Comparison of ENCODE assay signal across 16 mouse cellular contexts in the genomic region with DNA sequence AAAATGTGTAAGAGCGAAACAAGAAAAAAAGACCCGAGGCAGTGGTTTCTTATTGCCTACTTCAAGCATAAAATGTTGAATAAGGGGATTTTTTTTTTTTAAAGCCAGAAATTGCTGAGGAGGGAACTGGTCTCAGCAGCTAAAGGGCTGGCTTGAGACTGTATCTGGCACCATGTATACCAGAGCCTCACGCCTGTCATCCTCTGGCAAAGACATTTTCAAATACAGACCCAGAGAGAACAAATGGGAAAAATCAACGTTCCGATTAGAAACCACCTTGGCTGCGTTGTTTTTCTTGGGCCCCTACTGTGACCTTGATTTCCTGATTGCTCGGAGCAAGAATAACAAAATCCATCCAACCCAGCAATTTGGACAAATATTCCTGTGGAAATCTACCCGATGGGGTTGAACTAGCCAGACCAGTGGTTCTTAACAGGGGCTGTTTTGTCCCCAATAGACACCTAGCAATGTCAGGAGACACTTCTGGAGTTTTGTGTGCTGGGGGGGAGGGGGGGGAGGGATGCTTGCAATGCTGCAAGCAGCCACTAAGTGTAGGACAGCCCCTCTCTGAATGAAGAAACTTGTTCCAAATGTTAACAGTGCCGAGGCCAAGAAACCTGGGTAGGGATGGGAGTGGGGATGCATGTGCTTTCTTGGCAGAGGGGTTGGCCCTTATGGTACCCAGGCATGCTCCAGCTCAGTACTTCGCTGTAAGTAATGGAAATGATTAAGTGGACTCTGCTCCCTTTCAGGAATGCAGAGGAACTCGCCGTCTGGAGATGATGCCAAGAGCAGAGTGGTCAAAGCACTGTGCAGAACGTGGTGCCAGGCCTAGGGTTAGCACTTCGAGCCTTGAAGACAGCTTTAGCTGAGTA.
DNase-seq lines count a peak whose midpoint lies in the region; ATAC-seq and TF ChIP-seq lines count a peak whose summit lies in the region.
"Had no signal": no experiment of that assay in that cellular context is flagged by ENCODE, and none has a peak within 500 bp of the region (broad histone marks: within the 10 kb centered on the region; RNA-seq: fewer than 3 reads in every experiment).

No protein-coding gene starts in this region.

- H3K36me3 ChIP-seq in forebrain, postnatal 0 days (ENCODE audit: insufficient read depth): no peaks in the 10 kb centered on the region
- no peaks in the 10 kb centered on the region for H3K36me3 ChIP-seq in forebrain, embryonic 10.5 days (replicated peaks)
- H3K36me3 ChIP-seq in kidney, embryonic 16.5 days (ENCODE audit: insufficient read depth, low read length): no peaks in the 10 kb centered on the region
- no peaks in the 10 kb centered on the region for H3K36me3 ChIP-seq in embryonic facial prominence, embryonic 11.5 days (replicated peaks; ENCODE audit: control insufficient read depth, insufficient read depth, low read depth, low read length)
- H3K36me3 ChIP-seq in limb, embryonic 13.5 days: no peaks in the 10 kb centered on the region
- H3K36me3 ChIP-seq: G1E; midbrain, embryonic 13.5 days had no signal

- no peak overlapping the region for H3K9ac ChIP-seq in forebrain, postnatal 0 days
- no peak overlapping the region for H3K9ac ChIP-seq in kidney, embryonic 16.5 days (replicated peaks; ENCODE audit: low read length)
- H3K9ac ChIP-seq in embryonic facial prominence, embryonic 11.5 days (replicated peaks; ENCODE audit: low read length): no peak overlapping the region
- no peak overlapping the region for H3K9ac ChIP-seq in limb, embryonic 13.5 days
- H3K9ac ChIP-seq: liver, embryonic 14.5 days; midbrain, embryonic 13.5 days had no signal

- no peaks in the 10 kb centered on the region for H3K4me1 ChIP-seq in forebrain, postnatal 0 days (ENCODE audit: insufficient read depth)
- no peaks in the 10 kb centered on the region for H3K4me1 ChIP-seq in forebrain, embryonic 10.5 days
- H3K4me1 ChIP-seq in kidney, embryonic 16.5 days (ENCODE audit: insufficient read depth, low read length): peaks cover 11% of the 10 kb centered on the region; the same call in 1 of the 2 replicates
- no peaks in the 10 kb centered on the region for H3K4me1 ChIP-seq in embryonic facial prominence, embryonic 11.5 days (ENCODE audit: control insufficient read depth, insufficient read depth, low read length)
- H3K4me1 ChIP-seq in limb, embryonic 13.5 days: no peaks in the 10 kb centered on the region; the same call in 1 of the 2 replicates
- H3K4me1 ChIP-seq: midbrain, embryonic 13.5 days had no signal

- H3K27me3 ChIP-seq in forebrain, postnatal 0 days (ENCODE audit: insufficient read depth, low read length): no peaks in the 10 kb centered on the region
- H3K27me3 ChIP-seq in forebrain, embryonic 10.5 days (ENCODE audit: poor library complexity, severe bottlenecking): no peaks in the 10 kb centered on the region
- H3K27me3 ChIP-seq in kidney, embryonic 16.5 days (ENCODE audit: insufficient read depth, low read length): no peaks in the 10 kb centered on the region
- H3K27me3 ChIP-seq in embryonic facial prominence, embryonic 11.5 days (ENCODE audit: control insufficient read depth, insufficient read depth, low read length): no peaks in the 10 kb centered on the region
- no peaks in the 10 kb centered on the region for H3K27me3 ChIP-seq in limb, embryonic 13.5 days
- H3K27me3 ChIP-seq: midbrain, embryonic 13.5 days had no signal

- no peak overlapping the region for H3K4me2 ChIP-seq in forebrain, postnatal 0 days (ENCODE audit: low read depth)
- no peak overlapping the region for H3K4me2 ChIP-seq in kidney, embryonic 16.5 days (replicated peaks; ENCODE audit: low read depth, low read length)
- no peak overlapping the region for H3K4me2 ChIP-seq in embryonic facial prominence, embryonic 11.5 days (ENCODE audit: low read depth, low read length)
- H3K4me2 ChIP-seq in limb, embryonic 13.5 days (replicated peaks): no peak overlapping the region
- H3K4me2 ChIP-seq: midbrain, embryonic 13.5 days had no signal

- no peak for TF ChIP-seq CTCF in forebrain, postnatal 0 days (IDR thresholded peaks at IDR 0.05; ENCODE audit: low read depth)

- no peak for DNase-seq in forebrain, postnatal 0 days
- DNase-seq in forebrain, embryonic 10.5 days (ENCODE audit: extremely low spot score, low spot score): no peak
- peak; percentile 28 for DNase-seq in kidney, adult 18-20 months
- peak; percentile 26 for DNase-seq in embryonic facial prominence, embryonic 11.5 days (ENCODE audit: low spot score)
- no peak for DNase-seq in gastrocnemius, postnatal 25 days
- DNase-seq: adrenal gland, postnatal 36 days; gastrocnemius, postnatal 14 days; lung, postnatal 36 days; retina, postnatal 1 day; thymus, adult 18-20 months had no signal

- H3K4me3 ChIP-seq in forebrain, postnatal 0 days (ENCODE audit: low read depth, low read length): no peak overlapping the region
- no peak overlapping the region for H3K4me3 ChIP-seq in forebrain, embryonic 10.5 days
- H3K4me3 ChIP-seq in kidney, embryonic 16.5 days (ENCODE audit: low read length): no peak overlapping the region
- H3K4me3 ChIP-seq in embryonic facial prominence, embryonic 11.5 days (ENCODE audit: low read depth, low read length): no peak overlapping the region
- no peak overlapping the region for H3K4me3 ChIP-seq in limb, embryonic 13.5 days
- H3K4me3 ChIP-seq: midbrain, embryonic 13.5 days had no signal

- ATAC-seq in forebrain, postnatal 0 days: peak; percentile 40
- no peak for ATAC-seq in kidney, embryonic 16.5 days (ENCODE audit: low FRiP score, low TSS enrichment)
- no peak for ATAC-seq in embryonic facial prominence, embryonic 11.5 days (replicated peaks; ENCODE audit: insufficient number of reproducible peaks, low FRiP score, low TSS enrichment, low read depth)
- peak; percentile 60; the same call in 1 of the 2 replicates for ATAC-seq in limb, embryonic 13.5 days (ENCODE audit: low FRiP score, low read depth)
- ATAC-seq: forebrain, embryonic 14.5 days had no signal

- H3K27ac ChIP-seq in forebrain, postnatal 0 days (ENCODE audit: low read depth, low read length): no peak overlapping the region
- no peak overlapping the region for H3K27ac ChIP-seq in forebrain, embryonic 10.5 days
- H3K27ac ChIP-seq in kidney, embryonic 16.5 days (ENCODE audit: low read length): no peak overlapping the region
- 0 out of 2 replicates have a peak overlapping the region, but pooled peaks have one; percentile 16 for H3K27ac ChIP-seq in embryonic facial prominence, embryonic 11.5 days (replicated peaks; ENCODE audit: low read depth, low read length)
- no peak overlapping the region for H3K27ac ChIP-seq in limb, embryonic 13.5 days
- H3K27ac ChIP-seq: liver, embryonic 14.5 days; midbrain, embryonic 13.5 days had no signal

- 77% methylated on average over 14 of the region's 14 CpGs for WGBS in forebrain, postnatal 0 days
- 74% methylated on average over 14 of the region's 14 CpGs for WGBS in forebrain, embryonic 10.5 days
- WGBS in kidney, embryonic 16.5 days: 48% methylated on average over 14 of the region's 14 CpGs
- 48% methylated on average over 14 of the region's 14 CpGs for whole genome bisulfite sequencing in embryonic facial prominence, embryonic 11.5 days
- WGBS in limb, embryonic 13.5 days: 67% methylated on average over 14 of the region's 14 CpGs

- no peaks in the 10 kb centered on the region for H3K9me3 ChIP-seq in forebrain, postnatal 0 days (ENCODE audit: low read length)
- no peaks in the 10 kb centered on the region for H3K9me3 ChIP-seq in forebrain, embryonic 10.5 days
- no peaks in the 10 kb centered on the region for H3K9me3 ChIP-seq in kidney, embryonic 16.5 days (ENCODE audit: low read length)
- H3K9me3 ChIP-seq in embryonic facial prominence, embryonic 11.5 days (replicated peaks; ENCODE audit: control insufficient read depth, low read length): no peaks in the 10 kb centered on the region
- H3K9me3 ChIP-seq in limb, embryonic 13.5 days: no peaks in the 10 kb centered on the region
- H3K9me3 ChIP-seq: midbrain, embryonic 13.5 days had no signal

Comparison
In these comparisons a context has a peak if more than half of its experiments do, and no peak if none do; other contexts are left out.
1. ATAC-seq: peak in forebrain, postnatal 0 days (single experiment) and limb, embryonic 13.5 days (single experiment); none in kidney, embryonic 16.5 days (single experiment) and embryonic facial prominence, embryonic 11.5 days (single experiment).
2. DNase-seq: peak in kidney, adult 18-20 months (single experiment) and embryonic facial prominence, embryonic 11.5 days (single experiment); none in forebrain, postnatal 0 days (single experiment), forebrain, embryonic 10.5 days (single experiment) and gastrocnemius, postnatal 25 days (single experiment).